Mouse (Mus musculus): ENCODE measurements around the gene Elp5.

GRCm38 (mm10) chr11:70028401-70029129 lies 46.2 kb upstream of the Elp5 start:
- TF ChIP-seq CTCF (IDR thresholded peaks at IDR 0.05; ENCODE audit: low read depth, low read length) (no peak), EP300 (IDR thresholded peaks at IDR 0.05; ENCODE audit: insufficient read depth, low read depth, low read length) (no peak), POLR2A (IDR thresholded peaks at IDR 0.05; ENCODE audit: insufficient read depth, low read length) (no peak)

All from ES-Bruce4 (cell line).